Mouse (Mus musculus): ENCODE data around the gene Nfia.
A peak's percentile ranks its signal among the peaks of the same experiment; 100 is the strongest.

Nfia gene

GRCm38 (mm10) chr4:98120706-98121340 lies 348.3 kb downstream of the Nfia start:
- no peak for DNase-seq (ENCODE audit: low read depth, low spot score)

- DNase-seq (ENCODE audit: low read depth, low spot score), result peak; percentile 64
These were observed 353.6 kb downstream of the Nfia start for GRCm38 (mm10) chr4:98126003-98126677.

GRCm38 (mm10) chr4:98130798-98131197 lies 358.3 kb downstream of the Nfia start:
- no peak for DNase-seq (ENCODE audit: low read depth, low spot score)

- DNase-seq (ENCODE audit: low read depth, low spot score), result no peak
These were observed 361.5 kb downstream of the Nfia start for GRCm38 (mm10) chr4:98134027-98134426.

GRCm38 (mm10) chr4:98136072-98136471 lies 363.5 kb downstream of the Nfia start:
- DNase-seq (ENCODE audit: low read depth, low spot score), result no peak

- peak; percentile 33 for DNase-seq (ENCODE audit: low read depth, low spot score)
These were observed 370.4 kb downstream of the Nfia start for GRCm38 (mm10) chr4:98142879-98143436.

- DNase-seq (ENCODE audit: low read depth, low spot score), result no peak
These were observed 378.0 kb downstream of the Nfia start for GRCm38 (mm10) chr4:98150576-98150975.

GRCm38 (mm10) chr4:98157921-98158320 lies 385.4 kb downstream of the Nfia start:
- no peak for DNase-seq (ENCODE audit: low read depth, low spot score)

GRCm38 (mm10) chr4:98166379-98166778 lies 393.8 kb downstream of the Nfia start:
- peak; percentile 33 for DNase-seq (ENCODE audit: low read depth, low spot score)

Data from mesoderm, embryonic 11.5 days (tissue).